Mouse (Mus musculus) G1E (cell line): ENCODE results near the gene Timm29. TPM values are rescaled to one million over a fixed set of nuclear protein-coding genes. Genes with fewer than 3 reads are reported as not detected.

Experiments
- ATAC-seq: 2 replicates; pipeline ENCODE4 v1.8.0; 2016; ENCODE audit warnings: mild to moderate bottlenecking; ENCODE audit not compliant: insufficient number of reproducible peaks, poor library complexity, low FRiP score, severe bottlenecking; ENCODE audit errors: extremely low read depth
- DNase-seq: peaks from one replicate; pipeline ENCODE4 v3.0.0; 2012; ENCODE audit warnings: low spot score
- H3K27me3 ChIP-seq: 2 replicates; pipeline ENCODE4 v1.6.1; 2012; ENCODE audit warnings: mild to moderate bottlenecking, low read length, inconsistent platforms; ENCODE audit not compliant: insufficient read depth
- H3K36me3 ChIP-seq: replicated peaks from 2 replicates; pipeline ENCODE3; 2012; ENCODE audit warnings: mild to moderate bottlenecking, inconsistent platforms
- H3K4me1 ChIP-seq: 2 replicates; pipeline ENCODE4 v1.6.1; 2012; ENCODE audit warnings: low read depth, low read length, inconsistent platforms, mixed read lengths; ENCODE audit not compliant: insufficient read depth
- H3K4me3 ChIP-seq: 2 replicates; pipeline ENCODE4 v1.5.1; 2012; ENCODE audit warnings: low read depth, mild to moderate bottlenecking, inconsistent platforms, low read length, moderate library complexity, mixed read lengths
- H3K9me3 ChIP-seq: replicated peaks from 2 replicates; pipeline ENCODE4 v1.6.1; 2012; ENCODE audit warnings: inconsistent platforms
- CTCF ChIP-seq: IDR thresholded peaks from 2 replicates; pipeline ENCODE4 v1.5.1; 2012; ENCODE audit warnings: low read depth, low read length, inconsistent platforms, mixed read lengths
- GATA1 ChIP-seq: IDR thresholded peaks from 2 replicates; pipeline ENCODE4 v1.6.1; 2012; ENCODE audit warnings: borderline replicate concordance, low read length, inconsistent platforms, mixed read lengths
- GATA2 ChIP-seq: IDR thresholded peaks from 2 replicates; pipeline ENCODE4 v1.6.1; 2012; ENCODE audit warnings: low read depth, low read length, inconsistent platforms, borderline replicate concordance
- POLR2AphosphoS5 ChIP-seq: IDR thresholded peaks from 2 replicates; pipeline ENCODE4 v1.6.1; 2012; ENCODE audit warnings: low read depth, low read length, inconsistent platforms; ENCODE audit not compliant: insufficient replicate concordance
- TAL1 ChIP-seq: conservative IDR thresholded peaks from 2 replicates; pipeline ENCODE4 v1.6.1; 2012; ENCODE audit warnings: low read depth, low read length, inconsistent platforms, mixed read lengths
- polyA plus RNA-seq: library from polyadenylated mRNA; stranded (reverse); fragments of >175 nt; gene quantifications from 2 replicates; pipeline ENCODE4 v1.2.3, GENCODE M21; 2012
- total RNA-seq, 2 experiments: library from RNA; stranded (forward) in 1 of 2; stranded (reverse) in 1 of 2; fragments of 200-1000 nt in 1 of 2; fragments of >200 nt in 1 of 2; fragmentation: Nextera tagmentation in 1 of 2; gene quantifications; 2 replicates each; pipeline ENCODE4 v1.2.3; 2014 to 2017

The Timm29 gene
- total and polyA plus RNA-seq, 3 experiments: 18.3 to 35.9 (median 25.5) TPM

- no peak overlapping the region for H3K4me3 ChIP-seq
- no peaks in the 10 kb centered on the region; the same call in 1 of the 2 replicates for H3K27me3 ChIP-seq
- H3K36me3 ChIP-seq: peaks cover 99% of the 10 kb centered on the region
- peaks cover 2% of the 10 kb centered on the region; the same call in 1 of the 2 replicates for H3K4me1 ChIP-seq
- TF ChIP-seq GATA2: no peak
- TF ChIP-seq POLR2AphosphoS5: no peak
- TF ChIP-seq CTCF: no peak
- no peak for TF ChIP-seq TAL1
- no peak for TF ChIP-seq GATA1
- H3K9me3 ChIP-seq: no peaks in the 10 kb centered on the region
- ATAC-seq: no peak
- no peak for DNase-seq
Measured at GRCm38 (mm10) chr9:21639031-21639430, 46.5 kb downstream of the Timm29 start.

Other genes starting within 250 kb of the Timm29 start
- 87.9 and 94.1 TPM in 2 replicates for gene Ilf3, start 224.9 kb upstream of the Timm29 start, total RNA-seq (2014; fragmentation: Nextera tagmentation)
- gene Ilf3, start 224.9 kb upstream of the Timm29 start, total RNA-seq (2017): 79.7 and 81.3 TPM in 2 replicates
- gene Ilf3, start 224.9 kb upstream of the Timm29 start, polyA plus RNA-seq: 123 and 138 TPM in 2 replicates
- gene Qtrt1, start 180.9 kb upstream of the Timm29 start, total RNA-seq (2014; fragmentation: Nextera tagmentation): 20.7 and 26.4 TPM in 2 replicates
- 34.3 and 43.8 TPM in 2 replicates for gene Qtrt1, start 180.9 kb upstream of the Timm29 start, total RNA-seq (2017)
- gene Qtrt1, start 180.9 kb upstream of the Timm29 start, polyA plus RNA-seq: 70.9 and 72.7 TPM in 2 replicates
- 193 and 214 TPM in 2 replicates for gene Dnm2, start 167.8 kb upstream of the Timm29 start, total RNA-seq (2014; fragmentation: Nextera tagmentation)
- 72.7 and 74.3 TPM in 2 replicates for gene Dnm2, start 167.8 kb upstream of the Timm29 start, total RNA-seq (2017)
- gene Dnm2, start 167.8 kb upstream of the Timm29 start, polyA plus RNA-seq: 427 and 533 TPM in 2 replicates
- 2.4 TPM in 1 of 2 replicates, not detected in the other for gene Tmed1, start 82.5 kb upstream of the Timm29 start, total RNA-seq (2014; fragmentation: Nextera tagmentation)
- 8.0 and 10.5 TPM in 2 replicates for gene Tmed1, start 82.5 kb upstream of the Timm29 start, total RNA-seq (2017)
- gene Tmed1, start 82.5 kb upstream of the Timm29 start, polyA plus RNA-seq: 6.2 and 6.3 TPM in 2 replicates
- 1.1 and 2.9 TPM in 2 replicates for gene AB124611, start 66.5 kb upstream of the Timm29 start, total RNA-seq (2014; fragmentation: Nextera tagmentation)
- gene AB124611, start 66.5 kb upstream of the Timm29 start, total RNA-seq (2017): 4.9 and 5.5 TPM in 2 replicates
- gene AB124611, start 66.5 kb upstream of the Timm29 start, polyA plus RNA-seq: 2.4 and 2.6 TPM in 2 replicates
- 71.9 and 79.5 TPM in 2 replicates for gene Carm1, start 45.8 kb upstream of the Timm29 start, total RNA-seq (2014; fragmentation: Nextera tagmentation)
- 10.0 and 12.5 TPM in 2 replicates for gene Carm1, start 45.8 kb upstream of the Timm29 start, total RNA-seq (2017)
- gene Carm1, start 45.8 kb upstream of the Timm29 start, polyA plus RNA-seq: 143 and 160 TPM in 2 replicates
- 6.8 and 8.5 TPM in 2 replicates for gene Yipf2, start 106 bp downstream of the Timm29 start, total RNA-seq (2014; fragmentation: Nextera tagmentation)
- gene Yipf2, start 106 bp downstream of the Timm29 start, total RNA-seq (2017): 13.2 and 19.0 TPM in 2 replicates
- 4.7 and 5.1 TPM in 2 replicates for gene Yipf2, start 106 bp downstream of the Timm29 start, polyA plus RNA-seq
- 85.6 and 96.4 TPM in 2 replicates for gene Smarca4, start 23.4 kb downstream of the Timm29 start, total RNA-seq (2014; fragmentation: Nextera tagmentation)
- 42.2 and 46.1 TPM in 2 replicates for gene Smarca4, start 23.4 kb downstream of the Timm29 start, total RNA-seq (2017)
- gene Smarca4, start 23.4 kb downstream of the Timm29 start, polyA plus RNA-seq: 220 and 247 TPM in 2 replicates
- 17.4 and 21.9 TPM in 2 replicates for gene Ldlr, start 130.8 kb downstream of the Timm29 start, total RNA-seq (2014; fragmentation: Nextera tagmentation)
- 52.1 and 55.9 TPM in 2 replicates for gene Ldlr, start 130.8 kb downstream of the Timm29 start, total RNA-seq (2017)
- gene Ldlr, start 130.8 kb downstream of the Timm29 start, polyA plus RNA-seq: 27.8 and 37.5 TPM in 2 replicates
- gene Spc24, start 167.6 kb downstream of the Timm29 start, total RNA-seq (2014; fragmentation: Nextera tagmentation): 49.8 and 61.5 TPM in 2 replicates
- gene Spc24, start 167.6 kb downstream of the Timm29 start, total RNA-seq (2017): 91.2 and 126 TPM in 2 replicates
- gene Spc24, start 167.6 kb downstream of the Timm29 start, polyA plus RNA-seq: 116 and 128 TPM in 2 replicates
- not detected in 2 replicates for gene Kank2, start 206.0 kb downstream of the Timm29 start, total RNA-seq (2014; fragmentation: Nextera tagmentation)
- under 0.01 TPM in 2 replicates for gene Kank2, start 206.0 kb downstream of the Timm29 start, total RNA-seq (2017)
- gene Kank2, start 206.0 kb downstream of the Timm29 start, polyA plus RNA-seq: not detected in 2 replicates
- not detected in 2 replicates for gene Angptl8, start 242.8 kb downstream of the Timm29 start, total RNA-seq (2014; fragmentation: Nextera tagmentation)
- not detected in 2 replicates for gene Angptl8, start 242.8 kb downstream of the Timm29 start, total RNA-seq (2017)
- not detected in 2 replicates for gene Angptl8, start 242.8 kb downstream of the Timm29 start, polyA plus RNA-seq